Mouse (Mus musculus): ENCODE data around the gene Fars2. TPM values are rescaled to one million over a fixed set of nuclear protein-coding genes. Genes with fewer than 3 reads are reported as not detected.

Fars2 gene
- polyA plus RNA-seq, 1 experiment, result 63.0 TPM

- WGBS, result 66% methylated on average over 2 of the region's 2 CpGs
- DNase-seq (ENCODE audit: low read depth, low spot score), result no peak
Measured at GRCm38 (mm10) chr13:36592291-36592690, 475.1 kb downstream of the Fars2 start.

- no peak for DNase-seq (ENCODE audit: low read depth, low spot score)
- 85% methylated on average over 5 of the region's 5 CpGs for WGBS
Measured at GRCm38 (mm10) chr13:36606717-36607116, 489.5 kb downstream of the Fars2 start.

- 89% methylated on average over 4 of the region's 4 CpGs for WGBS
- no peak for DNase-seq (ENCODE audit: low read depth, low spot score)
Measured at GRCm38 (mm10) chr13:36607871-36608270, 490.7 kb downstream of the Fars2 start.

- WGBS, result 72% methylated on average over 5 of the region's 5 CpGs
Measured at GRCm38 (mm10) chr13:36610426-36610825, 493.2 kb downstream of the Fars2 start.

GRCm38 (mm10) chr13:36612785-36613750, 495.9 kb downstream of the Fars2 start:
- WGBS, result 81% methylated on average over 23 of the region's 23 CpGs
- DNase-seq (ENCODE audit: low read depth, low spot score), result no peak

More at GRCm38 (mm10) chr13:36610426-36610825, 493.2 kb downstream of the Fars2 start:
- no peak for DNase-seq (ENCODE audit: low read depth, low spot score)

GRCm38 (mm10) chr13:36620498-36621332, 503.5 kb downstream of the Fars2 start:
- 34% methylated on average over 10 of the region's 10 CpGs for WGBS
- no peak for DNase-seq (ENCODE audit: low read depth, low spot score)

GRCm38 (mm10) chr13:36621333-36621659, 504.1 kb downstream of the Fars2 start:
- DNase-seq (ENCODE audit: low read depth, low spot score), result no peak
- WGBS, result 35% methylated on average over 1 of the region's 1 CpGs

GRCm38 (mm10) chr13:36623556-36623955, 506.3 kb downstream of the Fars2 start:
- no peak for DNase-seq (ENCODE audit: low read depth, low spot score)
- 43% methylated on average over 1 of the region's 1 CpGs for WGBS

GRCm38 (mm10) chr13:36629154-36629553, 511.9 kb downstream of the Fars2 start:
- WGBS, result 29% methylated on average over 1 of the region's 1 CpGs
- DNase-seq (ENCODE audit: low read depth, low spot score), result no peak

GRCm38 (mm10) chr13:36648257-36648656, 531.0 kb downstream of the Fars2 start:
- DNase-seq (ENCODE audit: low read depth, low spot score), result no peak
- 34% methylated on average over 7 of the region's 7 CpGs for whole genome bisulfite sequencing

- 78% methylated on average over 3 of the region's 3 CpGs for WGBS
- no peak for DNase-seq (ENCODE audit: low read depth, low spot score)
Measured at GRCm38 (mm10) chr13:36654251-36654650, 537.0 kb downstream of the Fars2 start.

- no peak for DNase-seq (ENCODE audit: low read depth, low spot score)
- 63% methylated on average over 1 of the region's 1 CpGs for WGBS
Measured at GRCm38 (mm10) chr13:36679345-36679744, 562.1 kb downstream of the Fars2 start.

- DNase-seq (ENCODE audit: low read depth, low spot score), result no peak
- WGBS, result 86% methylated on average over 8 of the region's 8 CpGs
Measured at GRCm38 (mm10) chr13:36680690-36681355, 563.6 kb downstream of the Fars2 start.

GRCm38 (mm10) chr13:36683581-36683980, 566.4 kb downstream of the Fars2 start:
- DNase-seq (ENCODE audit: low read depth, low spot score), result no peak
- WGBS, result 37% methylated on average over 4 of the region's 4 CpGs

- WGBS, result 38% methylated on average over 7 of the region's 7 CpGs
- no peak for DNase-seq (ENCODE audit: low read depth, low spot score)
Measured at GRCm38 (mm10) chr13:36695516-36696201, 578.4 kb downstream of the Fars2 start.

GRCm38 (mm10) chr13:36696351-36696771, 579.1 kb downstream of the Fars2 start:
- WGBS, result 74% methylated on average over 8 of the region's 8 CpGs

GRCm38 (mm10) chr13:36707088-36707690, 590.0 kb downstream of the Fars2 start:
- DNase-seq (ENCODE audit: low read depth, low spot score), result no peak
- WGBS, result 63% methylated on average over 3 of the region's 3 CpGs

More at GRCm38 (mm10) chr13:36696351-36696771, 579.1 kb downstream of the Fars2 start:
- no peak for DNase-seq (ENCODE audit: low read depth, low spot score)

GRCm38 (mm10) chr13:36714101-36714500, 596.9 kb downstream of the Fars2 start:
- WGBS, result 66% methylated on average over 2 of the region's 2 CpGs
- no peak for DNase-seq (ENCODE audit: low read depth, low spot score)

GRCm38 (mm10) chr13:36716708-36717107, 599.5 kb downstream of the Fars2 start:
- WGBS, result 64% methylated on average over 2 of the region's 2 CpGs
- DNase-seq (ENCODE audit: low read depth, low spot score), result no peak
